Mouse (Mus musculus) forebrain, embryonic 13.5 days (tissue): ENCODE data around the gene Ubiad1. TPM values are rescaled to one million over a fixed set of nuclear protein-coding genes. Genes with fewer than 3 reads are reported as not detected.

ENCODE experiments used
- ATAC-seq: fragments of 200-750 bp; cut with Nextera tagmentation; 2 replicates; pipeline ENCODE4 v1.8.0; 2017
- H3K27ac ChIP-seq: fragments of 300-500 bp; sonication (generic); 2 replicates; pipeline ENCODE4 v1.5.1; 2015; ENCODE audit warnings: inconsistent platforms, mild to moderate bottlenecking, moderate library complexity
- H3K27me3 ChIP-seq: fragments of 300-500 bp; sonication (generic); 2 replicates; pipeline ENCODE4 v1.6.1; 2015; ENCODE audit warnings: mild to moderate bottlenecking, inconsistent platforms
- H3K36me3 ChIP-seq: fragments of 300-500 bp; sonication (generic); 2 replicates; pipeline ENCODE4 v1.6.1; 2015; ENCODE audit warnings: mild to moderate bottlenecking, inconsistent platforms; ENCODE audit not compliant: poor library complexity, severe bottlenecking
- H3K4me1 ChIP-seq: fragments of 300-500 bp; sonication (generic); 2 replicates; pipeline ENCODE4 v1.6.1; 2015; ENCODE audit warnings: inconsistent platforms
- H3K4me2 ChIP-seq: fragments of 300-500 bp; sonication (generic); 2 replicates; pipeline ENCODE4 v1.6.1; 2015; ENCODE audit warnings: inconsistent platforms, mild to moderate bottlenecking, moderate library complexity
- H3K4me3 ChIP-seq: fragments of 300-500 bp; sonication (generic); 2 replicates; pipeline ENCODE4 v1.5.1; 2015; ENCODE audit warnings: mild to moderate bottlenecking, inconsistent platforms
- H3K9ac ChIP-seq: fragments of 300-500 bp; sonication (generic); 2 replicates; pipeline ENCODE4 v1.6.1; 2015; ENCODE audit warnings: mild to moderate bottlenecking, inconsistent platforms
- H3K9me3 ChIP-seq: fragments of 300-500 bp; sonication (generic); replicated peaks from 2 replicates; pipeline ENCODE4 v1.6.1; 2016; ENCODE audit warnings: inconsistent platforms
- WGBS: fragments of 180-500 bp; shearing (Covaris S2); methylation state at CpG from one replicate; pipeline ENCODE4 v1.1.7; 2015; 5-methylcytosine and 5-hydroxymethylcytosine counted together
- polyA plus RNA-seq: library from polyadenylated mRNA; unstranded; fragments of >200 nt; fragmentation: Nextera tagmentation; extraction: Ambion mirVana; gene quantifications from 2 replicates; pipeline ENCODE4 v1.2.1, GENCODE M21; 2015

Ubiad1 gene
- polyA plus RNA-seq, 1 experiment from 2014 or later = 17.3 TPM

DNA sequence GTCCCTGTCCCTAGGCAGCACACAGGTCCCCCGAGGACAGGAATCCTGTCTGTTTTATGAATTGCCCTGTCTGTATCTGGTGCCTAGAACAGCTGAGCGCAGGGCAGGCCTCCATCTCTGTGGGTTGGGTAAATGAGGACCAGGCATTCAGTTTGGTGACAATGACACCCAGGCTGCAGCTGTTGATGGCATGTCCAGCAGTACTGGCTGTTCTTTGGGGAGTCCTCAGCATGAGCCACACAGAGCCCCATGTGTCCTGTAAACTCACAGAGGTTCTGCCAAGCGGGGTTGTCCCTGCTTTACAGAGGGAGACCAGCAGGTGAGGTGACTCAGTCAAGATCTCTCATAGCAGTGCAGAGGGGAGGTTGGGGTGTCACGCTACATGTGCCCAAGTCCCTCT is 47.5 kb downstream of the Ubiad1 start:
- H3K4me2 ChIP-seq = no peak overlapping the region
- H3K9me3 ChIP-seq = no peaks in the 10 kb centered on the region
- 94% methylated on average over 4 of the region's 4 CpGs for WGBS
- peaks cover 25% of the 10 kb centered on the region for H3K4me1 ChIP-seq
- ATAC-seq = no peak
- no peaks in the 10 kb centered on the region for H3K36me3 ChIP-seq
- H3K27ac ChIP-seq = no peak overlapping the region
- no peak overlapping the region for H3K4me3 ChIP-seq
- no peak overlapping the region for H3K9ac ChIP-seq
- H3K27me3 ChIP-seq = peaks cover 4% of the 10 kb centered on the region; the same call in 1 of the 2 replicates

DNA sequence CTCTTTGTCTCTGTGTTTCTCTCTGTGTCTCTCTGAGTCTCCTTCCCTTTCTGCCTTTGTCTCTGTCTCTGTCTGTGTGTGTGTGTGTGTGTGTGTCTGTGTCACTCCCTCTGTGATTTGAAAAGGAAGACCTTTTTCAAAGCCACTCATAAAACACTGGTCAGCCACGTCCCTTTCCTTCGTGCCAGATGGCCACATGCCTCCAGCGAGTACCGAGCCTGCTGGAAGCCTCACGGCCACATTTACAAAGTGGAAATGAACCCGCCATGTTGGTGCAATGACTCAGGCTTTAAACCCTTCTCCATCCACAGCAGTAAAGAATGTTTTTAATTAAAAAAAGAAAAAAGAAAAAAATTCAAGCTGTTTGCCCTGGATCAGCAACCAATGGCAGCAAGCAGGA is 48.7 kb downstream of the Ubiad1 start:
- H3K4me2 ChIP-seq = no peak overlapping the region
- 79% methylated on average over 6 of the region's 6 CpGs for WGBS
- 0 out of 2 replicates have a peak, but pooled peaks cover 3% of the 10 kb centered on the region for H3K27me3 ChIP-seq
- H3K4me3 ChIP-seq = no peak overlapping the region
- no peaks in the 10 kb centered on the region for H3K36me3 ChIP-seq
- H3K4me1 ChIP-seq = peaks cover 33% of the 10 kb centered on the region
- no peak overlapping the region for H3K9ac ChIP-seq
- H3K9me3 ChIP-seq = no peaks in the 10 kb centered on the region
- no peak for ATAC-seq
- no peak overlapping the region for H3K27ac ChIP-seq

- Histone ChIP-seq H3K27ac (no peak overlapping the region), H3K9me3 (no peaks in the 10 kb centered on the region), H3K36me3 (no peaks in the 10 kb centered on the region), H3K4me3 (no peak overlapping the region), H3K27me3 (0 out of 2 replicates have a peak, but pooled peaks cover 3% of the 10 kb centered on the region), H3K9ac (no peak overlapping the region), H3K4me2 (no peak overlapping the region), H3K4me1 (peaks cover 33% of the 10 kb centered on the region)
- WGBS = 74% methylated on average over 7 of the region's 7 CpGs
- ATAC-seq = no peak
Measured at GRCm38 (mm10) chr4:148395198-148395597, 49.4 kb downstream of the Ubiad1 start.

GRCm38 (mm10) chr4:148391714-148392310 is 52.8 kb downstream of the Ubiad1 start:
- Histone ChIP-seq H3K9me3 (no peaks in the 10 kb centered on the region), H3K4me3 (no peak overlapping the region), H3K4me2 (0 out of 2 replicates have a peak overlapping the region, but pooled peaks have one; percentile 14), H3K27me3 (0 out of 2 replicates have a peak, but pooled peaks cover 3% of the 10 kb centered on the region), H3K4me1 (peaks cover 22% of the 10 kb centered on the region), H3K9ac (no peak overlapping the region), H3K36me3 (no peaks in the 10 kb centered on the region), H3K27ac (peak overlapping the region; percentile 46; the same call in 1 of the 2 replicates)
- 71% methylated on average over 21 of the region's 21 CpGs for WGBS
- ATAC-seq = no peak

- Histone ChIP-seq H3K4me2 (no peak overlapping the region), H3K9ac (no peak overlapping the region), H3K27me3 (0 out of 2 replicates have a peak, but pooled peaks cover 3% of the 10 kb centered on the region), H3K4me1 (peaks cover 37% of the 10 kb centered on the region), H3K36me3 (no peaks in the 10 kb centered on the region), H3K9me3 (no peaks in the 10 kb centered on the region), H3K4me3 (no peak overlapping the region), H3K27ac (no peak overlapping the region)
- WGBS = 67% methylated on average over 7 of the region's 7 CpGs
- no peak for ATAC-seq
Measured at GRCm38 (mm10) chr4:148389635-148390034, 54.9 kb downstream of the Ubiad1 start.

- H3K9ac ChIP-seq = no peak overlapping the region
- peaks cover 43% of the 10 kb centered on the region for H3K4me1 ChIP-seq
- no peak overlapping the region for H3K4me3 ChIP-seq
- 73% methylated on average over 6 of the region's 6 CpGs for WGBS
- H3K4me2 ChIP-seq = no peak overlapping the region
- no peak overlapping the region for H3K27ac ChIP-seq
- H3K9me3 ChIP-seq = no peaks in the 10 kb centered on the region
- H3K27me3 ChIP-seq = 0 out of 2 replicates have a peak, but pooled peaks cover 3% of the 10 kb centered on the region
- no peak for ATAC-seq
- no peaks in the 10 kb centered on the region for H3K36me3 ChIP-seq
Measured at GRCm38 (mm10) chr4:148389047-148389446, 55.5 kb downstream of the Ubiad1 start.

DNA sequence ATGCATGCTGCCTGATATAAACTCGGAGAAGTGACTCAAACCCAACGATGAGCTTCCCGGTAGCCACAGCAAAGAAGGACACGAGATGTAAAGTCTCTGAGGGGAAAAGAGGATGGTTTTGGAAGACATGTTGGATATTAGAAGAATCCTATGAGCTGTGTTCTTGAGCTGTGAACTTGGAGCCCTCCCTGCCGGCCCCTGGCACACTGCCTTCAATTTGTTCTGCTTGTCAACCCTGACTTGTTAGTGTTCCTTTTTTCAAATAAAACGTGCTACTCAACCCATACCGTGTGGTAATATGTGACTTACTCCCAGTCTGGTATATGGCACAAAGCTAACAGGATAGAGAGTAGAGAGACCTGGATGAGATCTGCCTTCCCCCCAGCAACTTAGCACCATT is 59.3 kb downstream of the Ubiad1 start:
- peaks cover 35% of the 10 kb centered on the region for H3K4me1 ChIP-seq
- no peaks in the 10 kb centered on the region for H3K9me3 ChIP-seq
- 69% methylated on average over 7 of the region's 7 CpGs for whole genome bisulfite sequencing
- no peak for ATAC-seq
- H3K9ac ChIP-seq = no peak overlapping the region
- no peak overlapping the region for H3K4me3 ChIP-seq
- no peaks in the 10 kb centered on the region for H3K36me3 ChIP-seq
- H3K27me3 ChIP-seq = no peaks in the 10 kb centered on the region
- H3K27ac ChIP-seq = peak overlapping the region; percentile 87
- H3K4me2 ChIP-seq = no peak overlapping the region

Other genes starting within 250 kb of the Ubiad1 start
- 6.3 and 6.5 TPM in 2 replicates for gene Disp3, start 156.8 kb downstream of the Ubiad1 start, polyA plus RNA-seq
- gene Mtor, start 3.8 kb upstream of the Ubiad1 start, polyA plus RNA-seq = 21.9 and 24.0 TPM in 2 replicates
- gene Angptl7, start 55.7 kb upstream of the Ubiad1 start, polyA plus RNA-seq = 0.37 and 0.41 TPM in 2 replicates
- 84.0 and 87.3 TPM in 2 replicates for gene Exosc10, start 113.7 kb upstream of the Ubiad1 start, polyA plus RNA-seq
- 150 and 162 TPM in 2 replicates for gene Srm, start 146.7 kb upstream of the Ubiad1 start, polyA plus RNA-seq
- 0.34 and 0.63 TPM in 2 replicates for gene Masp2, start 157.8 kb upstream of the Ubiad1 start, polyA plus RNA-seq
- gene Tardbp, start 182.2 kb upstream of the Ubiad1 start, polyA plus RNA-seq = 364 and 366 TPM in 2 replicates
- not detected in 2 replicates for gene Gm572, start 198.5 kb upstream of the Ubiad1 start, polyA plus RNA-seq